Mouse (Mus musculus) fibroblast of lung, adult 2 months (primary cell): ENCODE results near the gene Zfp64.

ENCODE experiments used
- DNase-seq: peaks from one replicate; pipeline ENCODE4 v3.0.0-alpha.2; 2011; ENCODE audit warnings: low read depth

The Zfp64 gene

DNA sequence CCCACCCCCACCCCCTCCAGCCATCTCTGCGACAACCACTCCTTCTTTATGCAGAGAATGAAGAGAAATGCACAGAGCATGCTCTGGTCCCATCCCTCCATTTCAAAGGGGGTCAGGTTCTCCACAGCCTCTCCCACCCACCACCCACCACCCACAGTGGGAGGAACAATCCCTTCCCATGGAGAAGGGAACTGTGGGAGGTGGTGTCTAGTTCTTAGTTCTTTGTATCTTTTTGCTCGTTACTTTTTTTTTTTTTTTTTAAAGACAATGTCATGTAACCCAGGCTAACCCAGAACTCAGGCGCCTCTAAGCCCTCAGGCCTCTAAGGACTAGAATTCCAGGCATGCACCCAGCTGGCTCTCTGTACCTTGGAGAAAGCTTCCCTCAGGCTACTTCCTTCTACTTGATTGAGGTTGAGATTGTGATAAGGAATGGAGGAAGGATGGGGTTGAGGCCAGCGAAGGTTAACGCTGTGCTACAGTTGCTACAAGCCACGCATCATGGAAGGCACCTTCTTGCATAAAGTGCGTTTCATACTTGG lies 109.1 kb downstream of the Zfp64 start:
- no peak for DNase-seq
